Mouse (Mus musculus) cerebellum, adult 2 months (tissue): ENCODE data around the gene Wdfy1. TPM values are rescaled to one million over a fixed set of nuclear protein-coding genes. Genes with fewer than 3 reads are reported as not detected.

Experiments
- DNase-seq, 2 experiments: peaks; one replicate each; pipeline ENCODE4 v3.0.0; 2021
- H3K27ac ChIP-seq: fragments of 200-500 bp; 2 replicates; pipeline ENCODE4 v1.5.1; 2012; ENCODE audit warnings: low read length, control low read depth, inconsistent platforms; ENCODE audit not compliant: insufficient read depth
- H3K27me3 ChIP-seq: fragments of 200-500 bp; 2 replicates; pipeline ENCODE4 v1.6.1; 2012; ENCODE audit warnings: inconsistent platforms, mild to moderate bottlenecking, low read length, moderate library complexity; ENCODE audit not compliant: control insufficient read depth, insufficient read depth
- H3K4me1 ChIP-seq: fragments of 200-500 bp; 2 replicates; pipeline ENCODE4 v1.6.1; 2011; ENCODE audit warnings: low read length; ENCODE audit not compliant: control insufficient read depth, insufficient read depth
- H3K4me3 ChIP-seq: fragments of 200-500 bp; replicated peaks from 2 replicates; pipeline ENCODE3; 2011; ENCODE audit warnings: mild to moderate bottlenecking, low read depth, low read length, control low read depth; ENCODE audit not compliant: insufficient read depth
- CTCF ChIP-seq: fragments of 200-500 bp; IDR thresholded peaks from 2 replicates; pipeline ENCODE4 v1.5.1; 2011; ENCODE audit warnings: low read depth, mild to moderate bottlenecking, control low read depth, low read length, moderate library complexity, borderline replicate concordance; ENCODE audit not compliant: insufficient read depth
- POLR2A ChIP-seq: fragments of 200-500 bp; IDR thresholded peaks from 2 replicates; pipeline ENCODE4 v1.6.1; 2011; ENCODE audit warnings: low read length, control low read depth, borderline replicate concordance; ENCODE audit not compliant: insufficient read depth
- WGBS: fragments of 180-500 bp; shearing (Covaris S2); methylation state at CpG from one replicate; pipeline ENCODE4 v1.1.7; 2018; 5-methylcytosine and 5-hydroxymethylcytosine counted together
- polyA plus RNA-seq: library from polyadenylated mRNA; depleted of rRNA; stranded (reverse); fragments of >200 nt; gene quantifications from 2 replicates; pipeline ENCODE4 v1.2.3, GENCODE M21; 2012

The Wdfy1 gene
- polyA plus RNA-seq, 1 experiment, result 29.9 TPM

GRCm38 (mm10) chr1:79802858-79803427, 27.0 kb upstream of the Wdfy1 start:
- H3K4me3 ChIP-seq, result no peak overlapping the region
- TF ChIP-seq POLR2A (no peak), CTCF (no peak)
- 66% methylated on average over 11 of the region's 11 CpGs for WGBS
- no peak for DNase-seq
- H3K27me3 ChIP-seq, result no peaks in the 10 kb centered on the region
- no peaks in the 10 kb centered on the region for H3K4me1 ChIP-seq
- H3K27ac ChIP-seq, result no peak overlapping the region

- H3K27me3 ChIP-seq, result no peaks in the 10 kb centered on the region
- TF ChIP-seq POLR2A (no peak), CTCF (no peak)
- H3K4me1 ChIP-seq, result no peaks in the 10 kb centered on the region
- no peak overlapping the region for H3K4me3 ChIP-seq
- no peak overlapping the region for H3K27ac ChIP-seq
- WGBS, result 55% methylated on average over 3 of the region's 3 CpGs
- DNase-seq, result no peak
Observed at GRCm38 (mm10) chr1:79797084-79797483, 21.1 kb upstream of the Wdfy1 start.

GRCm38 (mm10) chr1:79786267-79786927, 10.5 kb upstream of the Wdfy1 start:
- Histone ChIP-seq H3K4me1 (no peaks in the 10 kb centered on the region), H3K27ac (no peak overlapping the region), H3K4me3 (no peak overlapping the region), H3K27me3 (no peaks in the 10 kb centered on the region)
- WGBS, result 61% methylated on average over 7 of the region's 7 CpGs
- no peak for DNase-seq
- TF ChIP-seq CTCF (peak; percentile 29; the same call in 1 of the 2 replicates), POLR2A (no peak)

GRCm38 (mm10) chr1:79782433-79782832, 6.5 kb upstream of the Wdfy1 start:
- H3K4me3 ChIP-seq, result no peak overlapping the region
- TF ChIP-seq POLR2A, result no peak
- TF ChIP-seq CTCF, result peak; percentile 21; the same call in 1 of the 2 replicates
- no peaks in the 10 kb centered on the region for H3K4me1 ChIP-seq
- no peak overlapping the region for H3K27ac ChIP-seq
- no peak for DNase-seq
- WGBS, result 80% methylated on average over 3 of the region's 3 CpGs
- H3K27me3 ChIP-seq, result no peaks in the 10 kb centered on the region

GRCm38 (mm10) chr1:79778011-79778410, 2.1 kb upstream of the Wdfy1 start:
- Histone ChIP-seq H3K27ac (no peak overlapping the region), H3K27me3 (no peaks in the 10 kb centered on the region), H3K4me1 (no peaks in the 10 kb centered on the region), H3K4me3 (no peak overlapping the region)
- DNase-seq, result no peak
- WGBS, result 72% methylated on average over 11 of the region's 11 CpGs
- TF ChIP-seq CTCF (no peak), POLR2A (no peak)

- TF ChIP-seq CTCF, result no peak
- TF ChIP-seq POLR2A, result no peak
- DNase-seq, result no peak
- no peak overlapping the region for H3K4me3 ChIP-seq
- no peak overlapping the region for H3K27ac ChIP-seq
- WGBS, result 73% methylated on average over 4 of the region's 4 CpGs
- no peaks in the 10 kb centered on the region for H3K4me1 ChIP-seq
- H3K27me3 ChIP-seq, result no peaks in the 10 kb centered on the region
Observed at GRCm38 (mm10) chr1:79774164-79774780, 1.7 kb downstream of the Wdfy1 start.

- WGBS, result 32% methylated on average over 1 of the region's 1 CpGs
- Histone ChIP-seq H3K27ac (no peak overlapping the region), H3K27me3 (no peaks in the 10 kb centered on the region), H3K4me1 (no peaks in the 10 kb centered on the region), H3K4me3 (no peak overlapping the region)
- TF ChIP-seq CTCF, result no peak
- no peak for TF ChIP-seq POLR2A
- DNase-seq, result no peak
Observed at GRCm38 (mm10) chr1:79768231-79768630, 7.7 kb downstream of the Wdfy1 start.

- Histone ChIP-seq H3K4me3 (no peak overlapping the region), H3K27ac (no peak overlapping the region), H3K4me1 (peaks cover 3% of the 10 kb centered on the region), H3K27me3 (no peaks in the 10 kb centered on the region)
- WGBS, result 82% methylated on average over 1 of the region's 1 CpGs
- DNase-seq, result no peak
- TF ChIP-seq CTCF, result no peak
- TF ChIP-seq POLR2A, result no peak
Observed at GRCm38 (mm10) chr1:79764483-79764882, 11.5 kb downstream of the Wdfy1 start.
